Mouse (Mus musculus): ENCODE measurements around the gene Ptprb. TPM values are rescaled to one million over a fixed set of nuclear protein-coding genes. Genes with fewer than 3 reads are reported as not detected.

Ptprb gene
- total RNA-seq, 2 experiments from 2014 or later: 37.8 to 56.6 TPM

- DNase-seq: no peak
These were observed 98.8 kb downstream of the Ptprb start for GRCm38 (mm10) chr10:116374111-116374510.

GRCm38 (mm10) chr10:116376853-116377252, 101.5 kb downstream of the Ptprb start:
- no peak for DNase-seq

- peak in 1 of 2 experiments; percentile 21 for DNase-seq
These were observed 107.7 kb downstream of the Ptprb start for GRCm38 (mm10) chr10:116382826-116383685.

GRCm38 (mm10) chr10:116384401-116384800, 109.1 kb downstream of the Ptprb start:
- DNase-seq: no peak

GRCm38 (mm10) chr10:116386391-116386885, 111.1 kb downstream of the Ptprb start:
- DNase-seq: no peak

GRCm38 (mm10) chr10:116388840-116389239, 113.5 kb downstream of the Ptprb start:
- DNase-seq: no peak

- DNase-seq: peak; percentile 49 to 63
These were observed 118.6 kb downstream of the Ptprb start for GRCm38 (mm10) chr10:116393790-116394475.

- peak; percentile 65 to 67 for DNase-seq
These were observed 119.3 kb downstream of the Ptprb start for GRCm38 (mm10) chr10:116394585-116394984.

- no peak for DNase-seq
These were observed 121.0 kb downstream of the Ptprb start for GRCm38 (mm10) chr10:116396279-116396678.

GRCm38 (mm10) chr10:116396966-116397365, 121.6 kb downstream of the Ptprb start:
- no peak for DNase-seq

GRCm38 (mm10) chr10:116397573-116397972, 122.2 kb downstream of the Ptprb start:
- no peak for DNase-seq

- DNase-seq: no peak
These were observed 122.7 kb downstream of the Ptprb start for GRCm38 (mm10) chr10:116397973-116398372.

GRCm38 (mm10) chr10:116402742-116403425, 127.6 kb downstream of the Ptprb start:
- DNase-seq: no peak

- DNase-seq: no peak
These were observed 128.4 kb downstream of the Ptprb start for GRCm38 (mm10) chr10:116403679-116404078.

GRCm38 (mm10) chr10:116405011-116405410, 129.7 kb downstream of the Ptprb start:
- DNase-seq: no peak

GRCm38 (mm10) chr10:116407684-116408359, 132.5 kb downstream of the Ptprb start:
- DNase-seq: no peak

- peak; percentile 48 to 51 for DNase-seq
These were observed 135.5 kb downstream of the Ptprb start for GRCm38 (mm10) chr10:116410826-116411225.

GRCm38 (mm10) chr10:116416142-116416541, 140.8 kb downstream of the Ptprb start:
- no peak for DNase-seq

GRCm38 (mm10) chr10:116416726-116417125, 141.4 kb downstream of the Ptprb start:
- DNase-seq: peak; percentile 77

GRCm38 (mm10) chr10:116418121-116418726, 142.9 kb downstream of the Ptprb start:
- no peak for DNase-seq

GRCm38 (mm10) chr10:116420976-116421375, 145.7 kb downstream of the Ptprb start:
- DNase-seq: no peak
